Mouse (Mus musculus) retina, postnatal 1 day (tissue): ENCODE results near the gene Gjc3.

Source experiments
- DNase-seq: peaks from one replicate; pipeline ENCODE4 v3.0.0-alpha.2; 2012

The Gjc3 gene

DNA sequence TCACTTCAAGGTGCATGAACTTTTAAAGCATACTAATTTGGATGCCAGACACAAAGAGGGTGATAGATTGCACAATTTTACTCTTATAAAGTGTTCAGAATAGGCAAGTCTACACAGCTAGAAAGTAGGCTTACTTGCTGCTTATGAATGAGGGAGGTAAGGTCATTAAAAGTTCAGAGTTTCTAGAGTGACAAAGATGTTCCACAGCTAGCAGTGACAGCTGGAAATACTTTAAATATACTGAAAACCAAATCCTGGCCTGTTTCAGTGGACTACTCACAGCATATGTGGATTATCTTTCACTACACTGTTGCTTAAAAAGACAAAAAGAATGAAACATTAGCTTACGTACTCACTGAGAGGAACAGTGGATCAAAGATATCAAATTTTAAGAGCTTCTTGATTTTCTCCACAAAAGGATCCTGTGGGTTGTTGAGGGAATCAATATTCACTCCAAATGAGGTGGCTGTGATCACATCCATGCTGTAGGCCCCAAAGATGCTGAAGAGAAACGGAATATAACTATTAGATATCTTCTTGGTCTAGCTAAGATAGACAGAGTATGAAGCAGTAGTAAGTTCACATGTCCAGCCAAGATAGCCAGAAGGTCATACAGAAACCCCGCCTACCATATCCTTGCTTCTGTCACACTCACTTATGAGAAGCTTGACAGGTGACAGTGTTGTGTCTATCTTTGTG, 53.2 kb downstream of the Gjc3 start:
- no peak for DNase-seq
